Mouse (Mus musculus) heart, adult 8-10 months (tissue): ENCODE measurements around the gene 4930503B20Rik. TPM values are rescaled to one million over a fixed set of nuclear protein-coding genes. Genes with fewer than 3 reads are reported as not detected.

Experiments
- DNase-seq: peaks from one replicate; pipeline ENCODE4 v3.0.0; 2022; ENCODE audit warnings: low spot score
- total RNA-seq, 4 experiments: library from RNA; stranded (reverse); gene quantifications; 2 replicates each; pipeline ENCODE4 v1.2.4; 2022

4930503B20Rik gene
- total RNA-seq, 4 experiments from 2014 or later = 0.16 TPM; not detected in 3

DNA sequence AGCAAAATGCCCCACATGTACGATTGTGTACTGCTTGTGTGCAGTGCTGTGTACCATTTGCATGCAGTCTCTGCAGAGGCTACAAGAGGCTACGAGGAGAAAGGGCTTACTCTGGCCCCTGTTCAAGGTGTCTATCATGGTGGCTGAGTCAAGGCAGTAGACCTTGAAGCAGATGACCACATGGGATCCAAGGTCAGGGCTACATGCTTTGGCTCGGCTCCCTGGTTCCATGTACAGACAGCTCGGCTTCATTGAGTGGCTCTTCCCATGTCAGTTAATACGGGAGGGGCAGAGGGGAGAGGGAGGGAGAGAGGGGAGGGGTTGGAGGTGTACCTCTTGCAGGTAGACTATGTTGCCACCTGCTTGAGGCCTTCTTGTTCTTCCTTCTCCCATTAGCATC lies 1.3 kb upstream of the 4930503B20Rik start:
- DNase-seq = no peak

DNA sequence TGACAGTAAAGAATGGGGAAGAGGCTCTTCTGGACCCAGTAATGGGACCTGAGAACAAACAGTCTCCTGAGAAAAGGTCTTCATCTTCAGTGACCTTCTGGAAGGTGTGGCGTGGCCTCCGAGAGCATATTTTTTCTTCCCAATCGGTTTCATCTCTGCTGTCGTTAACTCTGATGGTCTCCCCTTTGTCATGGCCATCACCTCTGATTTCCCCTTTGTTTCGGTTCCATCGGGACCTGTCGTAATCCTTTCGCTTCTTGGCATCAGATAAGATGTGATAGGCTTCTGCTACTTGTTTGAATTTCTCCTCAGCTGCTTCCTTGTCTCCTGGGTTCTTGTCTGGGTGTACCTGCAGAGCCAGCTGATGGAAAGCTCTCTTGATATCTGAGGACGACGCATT lies 401 bp downstream of the 4930503B20Rik start:
- DNase-seq = no peak

DNA sequence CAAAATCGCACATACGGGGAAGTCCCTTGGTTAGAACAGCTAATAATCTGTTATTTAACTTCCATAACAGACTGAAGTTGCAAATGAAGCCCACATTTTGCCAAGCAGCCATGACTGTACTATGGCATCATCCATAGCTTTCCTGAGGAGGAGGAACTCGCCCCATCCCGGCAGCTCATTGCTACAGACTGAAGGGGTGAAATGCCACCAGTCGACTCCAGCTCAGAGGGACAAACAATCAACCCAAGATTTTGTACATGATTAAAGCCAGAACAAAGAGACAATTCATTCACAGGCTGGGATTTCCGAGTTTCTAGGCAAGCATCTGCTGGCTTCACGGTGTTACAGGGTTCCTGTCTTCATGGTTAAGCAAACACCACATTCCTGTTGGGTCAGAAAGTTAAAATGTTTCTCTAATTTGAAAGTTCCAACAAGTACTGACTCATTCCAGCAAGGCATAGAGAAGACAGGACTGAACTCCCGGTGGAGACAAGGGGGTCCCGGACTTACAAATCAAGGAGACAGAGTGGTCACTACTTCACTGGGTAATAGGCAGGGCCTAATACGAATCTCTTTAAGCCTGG lies 1.7 kb downstream of the 4930503B20Rik start:
- no peak for DNase-seq

DNA sequence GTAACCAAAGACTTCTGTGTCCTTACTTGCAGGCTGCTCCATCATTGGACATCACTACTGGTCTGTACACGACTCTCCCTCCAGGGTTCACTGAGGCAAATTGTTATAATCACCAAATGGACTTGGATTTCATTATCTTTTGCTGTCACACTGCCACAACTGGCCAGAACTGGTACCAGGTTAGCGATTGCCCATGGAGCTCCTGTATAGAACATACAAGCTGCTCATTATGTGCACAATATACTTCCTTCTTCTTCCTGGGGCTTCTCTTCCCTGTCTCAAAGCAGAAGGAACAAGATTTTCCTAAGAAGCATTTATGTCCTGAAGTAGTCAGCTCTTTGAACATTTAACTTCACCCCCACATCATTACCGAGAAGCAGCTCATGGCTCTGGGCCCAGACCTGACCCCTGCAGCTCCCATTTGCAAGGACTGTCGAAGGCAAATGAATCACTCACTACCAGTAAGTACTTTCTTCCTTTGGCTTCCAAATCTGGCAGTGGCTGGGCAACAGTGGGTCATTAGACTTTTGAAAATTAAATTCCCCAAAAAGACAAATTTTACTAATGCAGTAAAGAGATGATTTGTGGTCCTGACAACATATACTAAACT lies 9.2 kb downstream of the 4930503B20Rik start:
- DNase-seq = no peak

DNA sequence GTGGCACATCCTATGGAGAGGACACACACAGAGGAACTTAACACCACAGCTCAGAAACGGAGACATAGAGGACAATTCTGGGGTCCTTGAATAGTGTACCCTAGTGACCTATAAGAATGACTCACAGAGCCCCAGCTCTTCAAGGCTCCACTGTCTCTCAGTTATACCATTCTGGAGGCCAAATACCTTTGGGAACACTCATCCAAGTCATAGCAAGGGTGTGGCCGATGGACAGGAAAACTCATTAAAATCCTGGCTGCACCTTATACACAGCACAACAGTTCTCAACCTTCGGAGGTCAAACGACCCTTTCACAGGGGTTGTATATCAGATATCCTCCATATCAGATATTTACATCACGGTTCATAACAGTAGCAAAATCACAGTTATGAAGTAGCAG lies 18.6 kb downstream of the 4930503B20Rik start:
- DNase-seq = no peak

DNA sequence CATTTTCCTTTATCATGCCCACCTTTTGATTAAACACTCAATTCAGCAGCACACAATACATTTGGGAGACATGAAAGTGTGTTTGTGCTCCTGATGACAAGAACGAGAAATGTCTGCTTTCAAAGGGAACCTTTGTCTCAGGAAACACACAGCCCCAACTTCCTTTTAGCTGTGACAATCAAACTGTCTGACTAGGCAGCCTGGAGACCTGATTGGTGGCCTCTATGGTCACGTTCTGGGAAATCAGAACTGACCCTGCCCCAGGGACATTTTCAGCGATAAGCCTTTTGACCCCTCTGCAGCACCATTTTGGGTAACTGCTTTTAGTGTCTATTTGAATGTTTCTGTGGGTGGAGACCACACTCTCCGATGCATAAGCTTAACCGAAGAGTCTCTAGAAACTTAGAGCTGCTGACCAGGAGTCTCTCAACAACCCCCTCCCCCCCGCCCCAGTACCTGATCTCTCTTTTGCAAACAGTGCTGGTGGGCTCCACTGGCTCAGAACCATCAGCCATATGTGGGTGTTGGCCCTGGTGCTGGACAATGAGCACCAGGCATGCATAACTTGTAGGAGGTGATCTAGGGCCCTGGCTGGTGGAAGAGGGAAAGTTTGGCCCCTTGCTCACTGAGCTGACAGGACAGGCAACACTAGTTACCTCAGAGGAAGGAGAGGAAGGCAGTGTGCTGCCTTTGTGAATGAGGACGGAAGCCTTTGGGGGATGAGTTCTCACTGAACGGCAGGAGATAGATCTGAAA lies 22.7 kb downstream of the 4930503B20Rik start:
- no peak for DNase-seq

DNA sequence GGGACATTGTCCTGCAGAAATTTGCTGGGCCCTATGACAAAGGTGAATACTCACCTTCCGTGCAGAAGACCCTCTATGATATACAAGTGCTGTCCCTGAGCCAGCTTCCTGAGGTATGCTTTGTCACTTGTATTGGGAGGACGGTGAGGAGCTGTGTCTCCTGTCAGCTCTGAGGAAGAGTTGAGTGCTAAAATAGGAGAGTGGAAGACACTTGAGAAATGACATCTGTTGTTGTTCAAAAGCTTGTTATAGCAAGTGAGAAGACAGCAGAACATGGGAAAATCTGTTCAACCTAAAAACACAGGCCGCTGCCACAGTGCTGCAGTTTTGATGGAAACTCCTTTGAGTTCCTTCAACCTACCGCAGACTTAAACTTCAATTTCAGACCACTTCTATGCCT lies 25.4 kb downstream of the 4930503B20Rik start:
- no peak for DNase-seq

DNA sequence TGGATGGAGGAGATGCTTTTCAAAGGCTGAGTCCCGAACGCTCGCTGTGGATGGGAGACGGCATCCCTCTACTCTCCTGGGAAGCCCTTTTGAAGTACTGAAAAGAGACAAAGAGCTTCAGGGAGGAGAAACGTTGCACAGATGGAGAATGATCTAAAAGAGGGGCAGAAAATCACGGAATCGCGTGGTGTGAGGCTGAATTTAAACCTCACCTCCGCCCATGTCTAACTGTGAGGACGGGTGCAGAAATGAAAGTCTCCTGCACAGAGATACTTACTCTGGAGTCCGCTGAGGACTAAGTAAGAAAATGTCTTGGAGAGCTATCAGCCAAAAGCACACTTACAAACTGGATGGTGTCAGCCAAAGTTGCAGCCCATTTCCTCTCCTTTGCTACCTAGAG lies 29.2 kb downstream of the 4930503B20Rik start:
- DNase-seq = no peak

DNA sequence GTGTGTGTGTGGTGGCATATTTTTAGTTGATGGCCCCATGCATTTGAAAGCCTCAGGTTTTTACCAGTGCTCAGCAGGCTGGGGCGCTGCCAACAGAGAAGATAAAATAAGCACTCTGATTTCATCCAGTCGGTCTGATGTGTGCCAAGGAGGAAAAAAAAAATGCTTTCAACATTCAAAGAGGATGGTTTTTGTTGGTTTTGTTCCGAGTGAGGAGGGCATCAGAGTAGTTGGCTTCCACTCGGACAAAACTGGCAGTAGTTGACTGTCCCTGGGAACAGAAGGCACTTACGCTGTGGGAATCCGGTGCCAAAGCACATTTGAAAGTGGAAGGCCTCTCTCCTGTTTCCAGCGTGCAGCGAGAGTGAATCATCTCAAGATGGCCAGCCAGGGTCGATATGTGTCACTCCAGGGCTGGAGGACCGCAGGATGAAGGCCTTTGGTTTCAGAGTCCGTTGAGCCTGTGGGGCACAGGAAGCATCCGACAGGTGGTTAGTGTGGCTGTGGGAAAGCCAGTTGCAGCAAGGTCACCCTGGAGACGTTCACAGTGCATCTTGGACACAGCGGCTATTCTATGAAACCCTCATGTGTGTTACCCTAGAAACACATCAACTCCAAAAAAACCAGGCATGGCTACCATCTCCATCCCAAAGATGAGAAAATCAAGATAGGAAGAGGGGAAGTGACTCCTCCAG lies 30.4 kb downstream of the 4930503B20Rik start:
- peak; percentile 16 for DNase-seq

DNA sequence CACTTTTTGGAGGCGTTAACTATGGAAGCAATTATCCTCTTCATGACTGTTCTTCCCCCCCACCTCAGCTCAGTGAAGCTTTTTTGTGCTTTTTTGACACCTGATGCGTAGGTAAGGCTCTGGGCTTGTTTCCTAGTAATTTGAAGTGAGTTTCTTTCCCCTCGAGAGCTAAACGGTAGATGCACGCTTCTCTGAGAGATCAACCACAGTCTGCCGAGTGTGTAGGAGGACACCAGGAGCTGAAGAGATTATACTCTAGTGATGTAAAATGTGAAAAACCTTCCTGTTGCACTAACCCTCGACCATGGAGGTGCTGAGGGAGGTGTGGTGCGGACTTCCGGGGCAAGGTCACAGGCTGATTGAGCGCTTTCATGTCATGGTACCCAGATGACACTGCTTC lies 31.0 kb downstream of the 4930503B20Rik start:
- no peak for DNase-seq

DNA sequence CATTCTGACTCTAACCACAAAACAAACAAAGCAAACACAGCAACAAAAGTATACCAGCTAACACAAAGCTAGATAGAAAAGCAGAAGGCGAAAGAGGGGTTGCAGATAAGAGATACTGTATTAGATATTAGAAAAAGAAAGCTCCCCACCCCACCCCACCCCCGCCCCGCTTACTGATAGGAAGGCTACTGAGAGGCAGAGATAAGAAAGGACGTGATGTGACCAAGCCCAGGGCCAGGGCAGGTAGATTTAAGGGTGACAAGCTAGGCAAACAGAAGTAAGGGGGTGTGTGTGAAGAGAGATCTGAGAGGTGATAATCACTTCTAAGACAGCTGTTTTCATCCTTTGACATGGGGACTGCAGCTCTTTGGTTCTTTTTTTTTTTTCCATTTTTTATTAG lies 32.8 kb downstream of the 4930503B20Rik start:
- no peak for DNase-seq

DNA sequence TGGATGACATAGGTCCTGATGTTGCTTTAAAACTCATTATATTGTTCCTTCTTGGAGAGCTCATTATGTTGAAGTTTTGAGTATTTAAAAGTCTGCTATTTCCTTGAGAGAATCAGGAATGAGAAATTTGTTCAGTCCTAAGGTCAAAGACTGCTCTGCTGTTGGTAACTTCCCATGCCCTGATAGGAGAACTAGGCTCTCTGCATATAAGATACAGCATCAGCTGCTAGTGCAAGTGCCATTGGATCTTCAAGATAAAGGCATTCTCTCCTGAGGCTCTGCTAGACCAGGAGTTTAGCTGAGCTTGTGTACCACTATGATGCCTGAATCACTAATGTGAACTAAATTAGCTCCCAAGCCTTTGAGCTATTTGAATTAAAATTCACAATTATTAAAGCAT lies 33.2 kb downstream of the 4930503B20Rik start:
- DNase-seq = no peak

DNA sequence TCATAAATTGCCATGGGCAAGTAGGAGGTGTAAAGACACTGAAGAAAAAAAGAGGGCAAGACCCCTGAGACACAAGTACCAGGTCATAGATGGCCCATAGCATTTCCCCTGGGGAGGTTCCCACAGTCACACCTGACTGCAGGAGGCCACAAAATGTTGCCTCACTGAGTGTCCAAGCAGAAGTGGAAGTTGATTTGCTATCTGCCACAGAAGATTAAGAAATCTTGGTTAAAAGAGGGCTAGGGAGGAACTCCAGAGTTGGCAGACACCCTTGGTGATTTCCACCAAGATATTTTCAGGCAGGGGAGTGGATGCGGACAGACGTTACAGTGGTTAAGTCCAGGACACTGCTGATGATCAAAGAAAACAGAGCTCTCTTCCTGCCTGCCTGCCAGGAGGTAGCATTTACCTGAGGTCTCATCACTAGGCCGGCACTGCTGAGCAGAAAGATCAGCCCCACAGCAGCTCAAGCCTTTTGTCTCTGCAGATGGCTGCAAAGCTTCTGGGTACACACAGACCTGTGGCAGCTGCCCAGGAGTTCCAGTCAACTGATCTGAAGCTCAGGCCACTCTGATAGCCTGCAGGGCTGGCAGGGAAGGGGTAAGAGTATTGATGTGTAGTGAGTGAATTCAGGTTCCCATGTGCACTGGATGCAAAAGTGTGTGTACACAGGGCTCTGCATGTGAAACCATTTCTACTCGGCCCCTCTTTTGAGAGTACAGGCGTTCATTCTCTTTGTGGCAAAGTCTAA lies 34.4 kb downstream of the 4930503B20Rik start:
- DNase-seq = no peak

DNA sequence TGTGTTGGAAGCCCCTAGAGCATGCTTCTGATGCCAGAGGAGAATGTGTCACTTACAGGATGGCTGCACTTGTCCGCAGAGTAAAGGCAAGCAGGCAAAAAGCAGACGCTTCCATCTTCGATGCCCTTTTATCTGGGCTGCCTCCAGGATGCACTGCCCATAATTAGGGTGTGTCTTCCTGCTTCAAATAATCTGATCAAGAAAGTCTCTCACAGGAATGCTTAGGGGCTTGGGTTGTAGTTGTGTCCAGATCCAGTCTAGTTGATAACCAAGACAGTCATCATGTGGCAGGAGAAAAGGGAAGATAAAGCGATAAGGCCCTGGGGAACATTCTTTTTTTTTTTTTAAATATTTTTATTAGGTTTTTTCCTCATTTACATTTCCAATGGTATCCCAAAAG lies 35.6 kb downstream of the 4930503B20Rik start, which contains the start of gene Dnase2b:
Gene Dnase2b (minus strand): TSS at position 101 of the 400 bp plus-strand sequence.
- DNase-seq = no peak

DNA sequence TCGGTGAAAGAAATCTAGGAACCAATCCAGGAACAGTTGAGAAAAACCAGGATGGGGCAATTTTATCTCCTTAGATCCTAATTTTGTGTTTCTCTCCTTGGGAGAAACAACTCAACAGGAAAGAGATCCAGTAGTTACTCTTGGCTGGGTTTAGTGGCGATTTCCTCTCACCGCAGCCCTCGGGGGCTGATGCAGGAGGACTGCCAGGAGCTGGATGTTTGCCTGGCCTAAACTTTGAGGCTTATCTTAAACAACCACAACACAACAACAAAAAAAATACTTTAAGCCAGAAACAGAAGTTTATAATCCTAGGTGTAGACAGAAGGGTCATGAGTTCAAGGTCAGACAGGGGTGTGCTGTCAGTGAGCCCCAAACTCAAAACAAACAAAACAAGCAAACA lies 39.3 kb downstream of the 4930503B20Rik start:
- DNase-seq = peak; percentile 31

DNA sequence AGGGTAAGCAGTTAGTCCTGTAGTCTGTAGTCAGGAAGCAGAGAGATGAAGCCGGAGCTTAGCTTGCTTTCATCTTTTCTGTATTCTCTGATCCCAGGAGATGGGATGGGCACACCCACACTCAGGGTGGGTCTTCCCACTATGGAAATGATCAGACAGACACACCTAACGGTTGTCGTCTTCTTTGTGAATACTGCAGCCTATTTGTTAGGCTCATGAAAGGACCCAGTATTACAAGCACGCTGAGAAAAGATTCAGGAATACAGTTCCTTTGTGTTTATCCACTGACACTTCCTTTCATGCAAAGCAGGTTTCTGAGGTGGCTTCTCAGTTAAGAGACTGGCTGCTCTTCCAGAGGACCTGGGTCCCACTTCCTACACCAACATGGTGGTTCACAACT lies 39.9 kb downstream of the 4930503B20Rik start:
- DNase-seq = no peak

DNA sequence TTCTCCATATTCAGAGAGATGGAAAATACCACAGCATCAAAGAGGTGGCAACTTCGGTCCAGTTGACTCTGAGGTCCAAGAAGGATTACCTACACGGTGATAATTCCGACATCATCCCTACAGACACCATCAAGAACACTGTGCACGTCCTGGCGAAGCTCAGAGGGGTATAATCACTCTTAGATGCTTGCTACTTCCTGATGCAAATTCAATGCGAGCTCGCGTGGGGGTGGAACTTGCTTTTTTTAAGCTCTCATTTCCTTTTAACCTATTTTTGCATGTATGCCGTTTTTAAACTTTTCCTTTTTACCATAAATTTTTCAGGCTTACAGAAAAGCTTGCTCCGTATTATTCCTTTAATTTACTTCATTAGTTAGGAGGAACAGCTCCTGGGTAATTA lies 40.8 kb downstream of the 4930503B20Rik start:
- no peak for DNase-seq

DNA sequence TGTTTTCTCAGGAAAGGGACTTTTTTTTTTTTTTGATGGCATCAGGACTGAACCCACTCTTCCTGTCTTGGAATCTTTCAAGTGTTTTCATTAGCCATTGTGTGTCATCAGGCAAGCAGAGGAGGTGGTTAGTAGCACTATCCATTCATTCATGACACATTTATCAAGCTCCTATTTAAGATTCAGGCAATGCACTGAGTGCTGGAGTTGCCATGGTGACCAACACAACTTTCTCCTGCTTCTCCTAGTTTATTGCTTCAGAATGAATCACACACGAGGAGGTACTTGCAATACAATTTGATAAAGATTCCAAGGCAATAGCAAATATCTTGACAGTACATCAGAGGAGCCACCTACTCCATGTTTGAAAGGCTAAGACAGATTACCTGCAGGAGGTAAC lies 43.7 kb downstream of the 4930503B20Rik start:
- DNase-seq = no peak

DNA sequence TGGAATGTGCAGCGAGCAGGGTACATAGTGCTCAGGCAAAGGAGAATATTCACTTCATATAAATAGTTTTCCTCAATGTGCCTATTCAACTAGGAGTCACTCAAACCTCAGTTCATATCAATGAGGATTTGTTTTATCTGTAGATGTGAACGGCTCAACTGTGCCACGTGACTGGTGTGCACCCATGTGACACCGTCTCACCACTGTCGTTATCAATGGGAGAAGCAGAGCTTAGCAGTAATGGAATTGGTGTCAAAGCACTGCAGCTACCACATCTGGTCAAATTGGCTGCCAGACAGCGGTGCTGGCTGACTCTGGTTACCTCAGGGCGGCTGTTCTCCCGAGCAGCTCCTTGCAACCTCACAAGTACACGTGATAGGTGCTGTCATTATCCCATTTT lies 46.5 kb downstream of the 4930503B20Rik start:
- DNase-seq = no peak

DNA sequence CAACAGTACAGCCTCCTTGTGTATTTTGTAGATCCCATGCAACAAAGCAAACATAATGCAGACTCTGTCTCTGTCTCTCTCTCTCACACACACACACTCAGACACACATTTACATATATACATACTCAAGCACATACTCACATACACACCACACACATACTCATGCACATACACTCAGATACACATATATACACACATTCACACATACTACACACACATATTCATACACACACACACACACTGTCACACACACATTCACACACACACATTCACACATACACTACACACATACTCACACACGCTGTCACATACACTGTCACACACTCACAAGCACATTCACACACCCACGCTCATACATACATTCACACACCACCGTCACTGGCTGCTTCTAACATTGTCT lies 48.6 kb downstream of the 4930503B20Rik start:
- no peak for DNase-seq

DNA sequence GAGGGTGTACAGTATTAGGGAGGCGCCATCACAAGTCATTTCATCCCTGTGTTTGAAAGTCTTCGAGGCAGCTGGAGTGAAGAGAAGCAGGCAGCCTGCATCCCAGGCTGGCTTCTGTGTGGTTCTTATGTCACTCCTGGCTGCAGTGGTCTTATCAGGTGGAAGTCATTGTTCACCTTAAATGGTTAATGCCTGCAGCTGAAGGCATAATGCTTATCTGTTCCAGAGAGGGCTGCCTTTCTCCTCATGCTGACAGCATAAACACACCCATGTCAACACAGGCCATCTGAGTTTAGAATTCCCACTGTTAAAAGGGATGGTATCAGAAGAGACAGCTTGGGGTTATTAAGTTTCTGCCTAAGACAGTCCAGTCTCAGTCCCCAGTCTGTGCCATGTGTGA lies 49.9 kb downstream of the 4930503B20Rik start:
- DNase-seq = no peak
